Mouse (Mus musculus) CH12.LX (cell line): ENCODE measurements around the gene Rab21.

ENCODE experiments used
- CTCF ChIP-seq, 2 experiments: IDR thresholded peaks in 1 of 2; conservative IDR thresholded peaks in 1 of 2; 2 replicates each; pipeline ENCODE4 v1.5.1; 2011 to 2012; ENCODE audit warnings: low read depth in 2 of 2, low read length in 2 of 2, improper control_type of control experiment in 1 of 2, inconsistent platforms in 1 of 2, mild to moderate bottlenecking in 1 of 2, moderate library complexity in 1 of 2
- JUN ChIP-seq: IDR thresholded peaks from 2 replicates; pipeline ENCODE4 v1.6.1; 2011; ENCODE audit warnings: low read depth, mild to moderate bottlenecking, low read length, improper control_type of control experiment, moderate library complexity; ENCODE audit not compliant: insufficient read depth
- NELFE ChIP-seq: IDR thresholded peaks from 2 replicates; pipeline ENCODE4 v1.6.1; 2011; ENCODE audit warnings: low read depth, low read length, improper control_type of control experiment
- SIN3A ChIP-seq: IDR thresholded peaks from 2 replicates; pipeline ENCODE4 v1.6.1; 2012; ENCODE audit warnings: low read length, improper control_type of control experiment, inconsistent platforms

DNA sequence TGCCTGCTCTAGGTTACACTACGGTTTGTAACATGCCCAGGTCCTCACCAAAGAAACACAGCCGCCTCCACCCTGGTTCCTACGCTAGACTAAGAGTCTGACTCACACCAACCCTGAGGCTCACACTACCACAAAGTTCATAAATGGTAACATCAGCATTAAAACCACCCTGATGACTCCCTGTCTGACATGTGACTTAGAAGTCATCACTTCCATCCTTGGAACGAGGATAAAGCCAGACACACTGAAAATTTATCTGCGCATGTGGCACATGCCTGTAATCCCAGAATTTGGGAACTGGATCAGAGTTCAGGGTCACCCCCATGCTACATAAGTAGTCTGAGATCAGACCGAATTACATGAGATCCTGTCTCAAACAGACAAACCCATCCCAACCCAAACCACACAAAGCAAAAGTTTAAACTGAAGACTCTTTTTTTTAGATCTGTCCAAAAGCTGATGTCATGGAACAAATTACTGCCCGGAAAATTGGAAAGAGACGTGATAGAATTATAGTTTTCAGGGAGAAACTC, 17.1 kb upstream of the Rab21 start:
- TF ChIP-seq SIN3A (no peak), CTCF (conservative IDR thresholded peaks at IDR 0.05 in 1 of 2, IDR thresholded peaks at IDR 0.05 in 1 of 2; ENCODE audit: low read depth in 2 of 2, low read length in 2 of 2) (no peak), JUN (peak; percentile 79), NELFE (no peak; the same call in 1 of the 2 replicates)
